Mouse (Mus musculus): ENCODE measurements around the gene Itgav. TPM values are rescaled to one million over a fixed set of nuclear protein-coding genes. Genes with fewer than 3 reads are reported as not detected.
A peak's percentile ranks its signal among the peaks of the same experiment; 100 is the strongest.
"Not testable (repeated sequence)": the region's sequence is repeated elsewhere in the genome, so short reads cannot be mapped to it uniquely, and the experiment has no call there.

Itgav gene
- polyA plus RNA-seq, 1 experiment from 2014 or later, result 79.6 TPM

GRCm38 (mm10) chr2:83692651-83693545, 31.3 kb upstream of the Itgav start:
- H3K36me3 ChIP-seq, result no peaks in the 10 kb centered on the region
- no peaks in the 10 kb centered on the region for H3K27me3 ChIP-seq
- H3K4me2 ChIP-seq, result no peak overlapping the region
- H3K9ac ChIP-seq, result no peak overlapping the region
- WGBS, result 34% methylated on average over 10 of the region's 10 CpGs
- no peaks in the 10 kb centered on the region for H3K4me1 ChIP-seq
- ATAC-seq (ENCODE audit: insufficient number of reproducible peaks, insufficient read depth, low FRiP score, low TSS enrichment, low read depth), result no peak
- no peak overlapping the region for H3K27ac ChIP-seq
- no peaks in the 10 kb centered on the region for H3K9me3 ChIP-seq
- no peak overlapping the region for H3K4me3 ChIP-seq

GRCm38 (mm10) chr2:83694061-83694460, 30.1 kb upstream of the Itgav start:
- Histone ChIP-seq H3K9ac (no peak overlapping the region), H3K9me3 (no peaks in the 10 kb centered on the region), H3K4me2 (no peak overlapping the region), H3K4me1 (no peaks in the 10 kb centered on the region), H3K27ac (no peak overlapping the region), H3K36me3 (no peaks in the 10 kb centered on the region), H3K27me3 (no peaks in the 10 kb centered on the region), H3K4me3 (no peak overlapping the region)
- ATAC-seq (ENCODE audit: insufficient number of reproducible peaks, insufficient read depth, low FRiP score, low TSS enrichment, low read depth), result no peak
- WGBS, result 55% methylated on average over 7 of the region's 7 CpGs

GRCm38 (mm10) chr2:83695345-83696247, 28.6 kb upstream of the Itgav start:
- Histone ChIP-seq H3K27ac (no peak overlapping the region), H3K27me3 (no peaks in the 10 kb centered on the region), H3K9ac (no peak overlapping the region), H3K9me3 (no peaks in the 10 kb centered on the region), H3K4me2 (no peak overlapping the region), H3K4me3 (no peak overlapping the region), H3K36me3 (no peaks in the 10 kb centered on the region), H3K4me1 (no peaks in the 10 kb centered on the region)
- WGBS, result 76% methylated on average over 11 of the region's 11 CpGs
- no peak for ATAC-seq (ENCODE audit: insufficient number of reproducible peaks, insufficient read depth, low FRiP score, low TSS enrichment, low read depth)

- Histone ChIP-seq H3K9ac (no peak overlapping the region), H3K4me1 (no peaks in the 10 kb centered on the region), H3K36me3 (no peaks in the 10 kb centered on the region), H3K4me3 (no peak overlapping the region), H3K9me3 (no peaks in the 10 kb centered on the region), H3K4me2 (no peak overlapping the region), H3K27me3 (no peaks in the 10 kb centered on the region), H3K27ac (no peak overlapping the region)
- WGBS, result 80% methylated on average over 1 of the region's 1 CpGs
- no peak for ATAC-seq (ENCODE audit: insufficient number of reproducible peaks, insufficient read depth, low FRiP score, low TSS enrichment, low read depth)
Observed at GRCm38 (mm10) chr2:83698484-83698883, 25.7 kb upstream of the Itgav start.

- no peak overlapping the region for H3K9ac ChIP-seq
- no peak overlapping the region for H3K27ac ChIP-seq
- WGBS, result 63% methylated on average over 1 of the region's 1 CpGs
- no peaks in the 10 kb centered on the region for H3K4me1 ChIP-seq
- H3K4me2 ChIP-seq, result no peak overlapping the region
- no peaks in the 10 kb centered on the region for H3K9me3 ChIP-seq
- no peaks in the 10 kb centered on the region for H3K36me3 ChIP-seq
- no peaks in the 10 kb centered on the region for H3K27me3 ChIP-seq
- ATAC-seq (ENCODE audit: insufficient number of reproducible peaks, insufficient read depth, low FRiP score, low TSS enrichment, low read depth), result no peak
- no peak overlapping the region for H3K4me3 ChIP-seq
Observed at GRCm38 (mm10) chr2:83699324-83699723, 24.9 kb upstream of the Itgav start.

GRCm38 (mm10) chr2:83700667-83701066, 23.5 kb upstream of the Itgav start:
- Histone ChIP-seq H3K4me2 (no peak overlapping the region), H3K27me3 (no peaks in the 10 kb centered on the region), H3K4me3 (no peak overlapping the region), H3K9me3 (no peaks in the 10 kb centered on the region), H3K36me3 (no peaks in the 10 kb centered on the region), H3K27ac (no peak overlapping the region), H3K4me1 (0 out of 2 replicates have a peak, but pooled peaks cover 4% of the 10 kb centered on the region), H3K9ac (no peak overlapping the region)
- ATAC-seq (ENCODE audit: insufficient number of reproducible peaks, insufficient read depth, low FRiP score, low TSS enrichment, low read depth), result no peak
- 74% methylated on average over 4 of the region's 4 CpGs for WGBS

GRCm38 (mm10) chr2:83702411-83702810, 21.8 kb upstream of the Itgav start:
- ATAC-seq (ENCODE audit: insufficient number of reproducible peaks, insufficient read depth, low FRiP score, low TSS enrichment, low read depth), result no peak
- H3K9me3 ChIP-seq, result no peaks in the 10 kb centered on the region
- no peak overlapping the region for H3K4me2 ChIP-seq
- no peak overlapping the region for H3K27ac ChIP-seq
- 89% methylated on average over 5 of the region's 7 CpGs for WGBS
- H3K4me3 ChIP-seq, result no peak overlapping the region
- H3K9ac ChIP-seq, result no peak overlapping the region
- no peaks in the 10 kb centered on the region for H3K36me3 ChIP-seq
- H3K4me1 ChIP-seq, result peaks cover 10% of the 10 kb centered on the region; the same call in 1 of the 2 replicates
- H3K27me3 ChIP-seq, result no peaks in the 10 kb centered on the region

- H3K4me2 ChIP-seq, result no peak overlapping the region
- H3K36me3 ChIP-seq, result no peaks in the 10 kb centered on the region
- ATAC-seq (ENCODE audit: insufficient number of reproducible peaks, insufficient read depth, low FRiP score, low TSS enrichment, low read depth), result no peak
- no peaks in the 10 kb centered on the region for H3K9me3 ChIP-seq
- no peak overlapping the region for H3K4me3 ChIP-seq
- H3K4me1 ChIP-seq, result peaks cover 10% of the 10 kb centered on the region; the same call in 1 of the 2 replicates
- H3K9ac ChIP-seq, result no peak overlapping the region
- no peak overlapping the region for H3K27ac ChIP-seq
- WGBS, result 60% methylated on average over 9 of the region's 9 CpGs
- H3K27me3 ChIP-seq, result no peaks in the 10 kb centered on the region
Observed at GRCm38 (mm10) chr2:83705580-83706158, 18.5 kb upstream of the Itgav start.

- Histone ChIP-seq H3K27me3 (no peaks in the 10 kb centered on the region), H3K4me1 (peaks cover 18% of the 10 kb centered on the region), H3K4me3 (no peak overlapping the region), H3K27ac (no peak overlapping the region), H3K9ac (no peak overlapping the region), H3K4me2 (no peak overlapping the region), H3K36me3 (no peaks in the 10 kb centered on the region), H3K9me3 (no peaks in the 10 kb centered on the region)
- no peak for ATAC-seq (ENCODE audit: insufficient number of reproducible peaks, insufficient read depth, low FRiP score, low TSS enrichment, low read depth)
- WGBS, result 60% methylated on average over 11 of the region's 11 CpGs
Observed at GRCm38 (mm10) chr2:83709896-83710524, 14.2 kb upstream of the Itgav start.

- ATAC-seq (ENCODE audit: insufficient number of reproducible peaks, insufficient read depth, low FRiP score, low TSS enrichment, low read depth); H3K36me3 ChIP-seq; H3K4me3 ChIP-seq; H3K27me3 ChIP-seq; H3K9me3 ChIP-seq; H3K27ac ChIP-seq; H3K4me2 ChIP-seq; H3K9ac ChIP-seq; H3K4me1 ChIP-seq: not testable (repeated sequence)
- 65% methylated on average over 7 of the region's 7 CpGs for WGBS
Observed at GRCm38 (mm10) chr2:83713281-83713680, 10.9 kb upstream of the Itgav start.

GRCm38 (mm10) chr2:83713946-83714345, 10.3 kb upstream of the Itgav start:
- Histone ChIP-seq H3K27me3 (no peaks in the 10 kb centered on the region), H3K36me3 (no peaks in the 10 kb centered on the region), H3K4me2 (peak overlapping the region; percentile 38; the same call in 1 of the 2 replicates), H3K27ac (no peak overlapping the region), H3K4me3 (no peak overlapping the region), H3K9ac (no peak overlapping the region), H3K4me1 (peaks cover 8% of the 10 kb centered on the region), H3K9me3 (no peaks in the 10 kb centered on the region)
- WGBS, result 60% methylated on average over 5 of the region's 5 CpGs
- no peak for ATAC-seq (ENCODE audit: insufficient number of reproducible peaks, insufficient read depth, low FRiP score, low TSS enrichment, low read depth)
